Comparison of ENCODE assay signal across 9 mouse cellular contexts in genomic region chr11:57598161-57598560, GRCm38 (mm10). TPM values are rescaled to one million over a fixed set of nuclear protein-coding genes. Genes with fewer than 3 reads are reported as not detected.
A peak's percentile ranks its signal among the peaks of the same experiment; 100 is the strongest.
DNase-seq lines count a peak whose midpoint lies in the region; ATAC-seq lines count a peak whose summit lies in the region.
"Had no signal": no experiment of that assay in that cellular context is flagged by ENCODE, and none has a peak within 500 bp of the region (broad histone marks: within the 10 kb centered on the region; RNA-seq: fewer than 3 reads in every experiment).

No protein-coding gene starts in this region.

- H3K36me3 ChIP-seq in midbrain, embryonic 14.5 days (ENCODE audit: control insufficient read depth, insufficient read depth, low read length), result no peaks in the 10 kb centered on the region
- no peaks in the 10 kb centered on the region for H3K36me3 ChIP-seq in midbrain, embryonic 11.5 days (ENCODE audit: control insufficient read depth, insufficient read depth, low read length)

- no peak overlapping the region for H3K27ac ChIP-seq in midbrain, embryonic 14.5 days (replicated peaks; ENCODE audit: low read depth, low read length)
- H3K27ac ChIP-seq in midbrain, embryonic 11.5 days (ENCODE audit: low read depth, low read length), result no peak overlapping the region
- H3K27ac ChIP-seq: kidney, postnatal 0 days had no signal

- WGBS in midbrain, embryonic 14.5 days, result 54% methylated on average over 5 of the region's 5 CpGs
- WGBS in midbrain, embryonic 11.5 days, result 78% methylated on average over 5 of the region's 5 CpGs

- H3K27me3 ChIP-seq in midbrain, embryonic 14.5 days (ENCODE audit: control insufficient read depth, insufficient read depth, low read length), result no peaks in the 10 kb centered on the region
- H3K27me3 ChIP-seq in midbrain, embryonic 11.5 days (ENCODE audit: control insufficient read depth, insufficient read depth, low read length), result peaks cover 5% of the 10 kb centered on the region; the same call in 1 of the 2 replicates

- no peak for ATAC-seq in cerebellum, adult (ENCODE audit: insufficient number of reproducible peaks, low FRiP score, low TSS enrichment)
- no peak for ATAC-seq in midbrain, embryonic 14.5 days (ENCODE audit: low FRiP score, low TSS enrichment)
- no peak for ATAC-seq in midbrain, embryonic 11.5 days (ENCODE audit: low FRiP score)

- no peaks in the 10 kb centered on the region for H3K9me3 ChIP-seq in midbrain, embryonic 14.5 days (ENCODE audit: control insufficient read depth, low read length)
- H3K9me3 ChIP-seq in midbrain, embryonic 11.5 days (ENCODE audit: control insufficient read depth, low read length), result no peaks in the 10 kb centered on the region

- H3K4me3 ChIP-seq in midbrain, embryonic 14.5 days (replicated peaks; ENCODE audit: low read depth, low read length), result no peak overlapping the region
- no peak overlapping the region for H3K4me3 ChIP-seq in midbrain, embryonic 11.5 days (ENCODE audit: low read depth, low read length)

- H3K9ac ChIP-seq in midbrain, embryonic 14.5 days (replicated peaks; ENCODE audit: low read length), result no peak overlapping the region
- no peak overlapping the region for H3K9ac ChIP-seq in midbrain, embryonic 11.5 days (ENCODE audit: low read length)

- peaks cover 32% of the 10 kb centered on the region for H3K4me1 ChIP-seq in midbrain, embryonic 14.5 days (ENCODE audit: control insufficient read depth, insufficient read depth, low read length)
- peaks cover 21% of the 10 kb centered on the region for H3K4me1 ChIP-seq in midbrain, embryonic 11.5 days (ENCODE audit: control insufficient read depth, insufficient read depth, low read length)

- H3K4me2 ChIP-seq in midbrain, embryonic 14.5 days (ENCODE audit: low read length), result no peak overlapping the region
- no peak overlapping the region for H3K4me2 ChIP-seq in midbrain, embryonic 11.5 days

- peak; percentile 22 to 51 for DNase-seq in cerebellum, postnatal 10 days
- peak; percentile 32 for DNase-seq in midbrain, embryonic 14.5 days
- no peak for DNase-seq in midbrain, embryonic 11.5 days (ENCODE audit: low spot score, missing footprints)
- peak; percentile 29 to 44 for DNase-seq in layer of hippocampus, postnatal 10 days (ENCODE audit: low spot score in 2 of 2)
- peak; percentile 84 for DNase-seq in telencephalon, adult 2 months (ENCODE audit: low read depth, low spot score)
- no peak for DNase-seq in adrenal gland, postnatal 36 days
- DNase-seq in urinary bladder, adult 18-20 months (ENCODE audit: low spot score in 2 of 2), result no peak

RNA-seq across cellular contexts. Expression of gene Galnt10, which starts 47.1 kb away (rescaled TPM):
- 10.1 and 11.6 TPM in 2 replicates for polyA plus RNA-seq in midbrain, embryonic 14.5 days (2014; fragmentation: Nextera tagmentation; extraction: Ambion mirVana)
- polyA plus RNA-seq in midbrain, embryonic 11.5 days (2014; fragmentation: Nextera tagmentation; extraction: Ambion mirVana), result 12.1 and 13.9 TPM in 2 replicates
- 10 to 100 TPM; 10.9 to 11.2 TPM for total RNA-seq in layer of hippocampus, postnatal 10 days (2021)
- 10 to 100 TPM; 47.0 to 51.6 TPM for total RNA-seq in adrenal gland, postnatal 36 days (2021)

Comparison
In these comparisons a context has a peak if more than half of its experiments do, and no peak if none do; other contexts are left out.
1. DNase-seq: peak in cerebellum, postnatal 10 days (2 of 2), midbrain, embryonic 14.5 days (single experiment), layer of hippocampus, postnatal 10 days (2 of 2) and telencephalon, adult 2 months (single experiment); none in midbrain, embryonic 11.5 days (single experiment), adrenal gland, postnatal 36 days (0 of 2) and urinary bladder, adult 18-20 months (0 of 2).